Mouse (Mus musculus) frontal cortex, postnatal 25 days (tissue): ENCODE measurements around the gene Snx18.

Experiments used
- DNase-seq, 2 experiments: peaks; one replicate each; pipeline ENCODE4 v3.0.0; 2022; ENCODE audit warnings: low spot score in 2 of 2

Snx18 gene

DNA sequence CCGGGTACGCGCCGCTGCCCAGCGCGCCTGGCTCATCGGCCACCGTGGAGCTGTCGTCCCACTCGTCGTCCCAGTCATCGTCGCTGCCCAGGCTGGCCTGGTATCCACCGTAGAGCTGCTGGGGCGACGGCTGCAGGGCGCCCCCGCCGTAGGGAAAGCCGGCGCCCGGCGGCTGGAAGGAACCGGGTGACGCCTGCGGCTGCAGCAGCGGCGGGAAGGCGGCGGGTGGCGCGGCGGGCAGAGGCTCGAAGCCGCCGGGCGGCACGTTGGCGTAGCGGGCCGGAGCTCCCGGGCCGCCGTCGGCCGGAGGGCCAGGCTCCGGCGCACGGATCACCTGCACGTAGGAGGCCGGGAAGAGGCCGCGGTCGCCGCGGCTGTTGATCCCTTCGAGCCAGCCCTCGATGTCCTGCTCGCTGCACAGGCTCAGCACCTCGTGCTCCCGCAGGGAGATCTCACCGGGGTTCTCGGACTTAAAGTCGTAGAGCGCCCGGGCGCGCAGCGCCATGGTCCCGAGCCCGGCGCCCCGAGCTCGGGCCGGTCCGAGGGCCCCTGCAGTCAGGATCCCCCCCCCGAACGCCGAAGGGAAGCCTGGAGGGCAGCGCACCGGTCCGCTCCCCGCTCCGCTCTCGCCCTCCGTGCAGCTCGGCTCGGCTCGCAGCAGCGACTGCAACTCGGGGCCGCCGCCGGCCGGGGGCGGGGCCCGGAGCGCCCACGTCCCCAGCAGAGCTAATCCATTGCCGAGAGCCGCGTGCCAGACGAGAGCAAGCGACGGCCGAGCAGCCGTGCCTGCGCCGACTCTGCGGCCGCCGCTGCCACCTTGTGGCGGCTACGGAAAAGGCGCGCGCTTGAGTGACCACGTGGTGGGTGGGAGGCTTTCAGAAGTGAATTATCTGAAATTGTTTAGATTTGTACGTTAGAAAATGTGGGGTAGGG, at the start of gene Snx18:
Gene Snx18, minus strand, starts transcription at position 674 of the 933 bp plus-strand sequence.
- DNase-seq: peak; percentile 79 to 89

DNA sequence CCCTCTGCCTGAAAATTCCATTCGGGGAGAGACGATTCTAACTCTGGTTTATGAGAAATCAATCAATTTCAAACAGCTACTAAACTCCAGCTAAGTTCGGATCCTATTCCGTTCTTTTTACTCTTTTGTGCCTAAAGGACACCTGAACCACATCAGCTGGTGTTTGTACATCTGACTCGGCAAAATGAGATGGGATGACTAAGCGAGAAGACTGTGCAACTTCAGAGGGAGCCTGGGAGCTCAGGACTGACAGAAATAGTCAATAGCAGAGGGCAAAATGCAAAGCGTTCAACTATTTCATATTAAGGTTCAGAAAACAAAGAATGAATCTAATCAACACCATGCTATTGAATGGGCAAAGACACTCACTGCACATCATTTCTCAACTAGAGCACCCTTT, 45.5 kb upstream of the Snx18 start:
- no peak for DNase-seq

DNA sequence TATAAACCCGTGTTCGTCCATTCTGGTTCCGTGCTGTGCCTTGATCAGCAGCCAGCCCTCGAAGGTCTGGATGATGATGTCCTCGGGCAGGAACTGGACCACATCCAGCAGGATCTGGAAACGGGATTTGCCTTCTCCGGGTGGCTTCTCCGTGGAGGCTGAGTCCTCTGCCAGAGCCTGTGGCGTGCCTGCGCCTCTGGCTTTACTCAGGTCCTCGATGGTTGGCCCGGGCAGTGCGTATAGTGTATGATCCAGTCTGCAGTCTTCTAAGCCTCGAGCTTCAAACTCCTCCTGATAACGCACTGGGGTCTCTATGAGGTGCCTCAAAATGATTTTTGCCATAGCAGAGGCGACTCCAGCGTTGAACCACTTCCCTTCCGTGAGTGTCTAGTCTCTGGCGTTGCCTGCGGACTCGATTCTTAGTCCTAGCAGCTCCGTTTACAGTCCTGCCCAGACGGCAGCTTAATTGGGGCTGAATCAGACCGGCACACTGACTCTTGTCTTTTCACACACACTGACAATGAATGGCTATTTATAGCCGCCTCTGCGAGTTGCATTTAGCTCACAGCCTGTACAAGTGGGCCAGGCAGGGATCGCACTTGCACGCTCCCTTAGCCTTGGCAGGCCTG, 44.9 kb upstream of the Snx18 start, which contains the start of gene Hspb3:
Gene Hspb3, minus strand, starts transcription at position 526 of the 629 bp plus-strand sequence.
- no peak for DNase-seq

DNA sequence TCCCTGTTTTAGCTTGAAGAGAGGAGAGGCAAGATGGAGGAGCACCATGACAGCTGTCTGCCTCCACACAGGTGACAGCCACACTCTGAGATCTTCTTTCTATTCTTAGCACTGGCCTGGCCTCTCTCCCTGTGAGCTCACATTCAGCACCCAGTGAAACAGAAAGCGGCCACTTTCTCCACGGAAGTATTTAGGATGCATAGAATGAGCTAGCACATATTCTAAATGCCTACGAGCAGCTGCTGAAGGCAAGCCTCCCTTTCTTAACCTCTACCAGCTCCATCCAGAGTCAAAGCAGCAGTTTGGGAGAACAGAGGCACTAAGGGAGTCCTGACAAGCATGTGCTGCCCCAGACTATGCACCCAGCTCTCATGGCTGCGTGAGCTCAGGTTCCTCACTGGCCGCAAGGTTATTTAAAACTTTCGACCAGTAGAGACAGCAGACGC, 43.5 kb upstream of the Snx18 start:
- DNase-seq: no peak

DNA sequence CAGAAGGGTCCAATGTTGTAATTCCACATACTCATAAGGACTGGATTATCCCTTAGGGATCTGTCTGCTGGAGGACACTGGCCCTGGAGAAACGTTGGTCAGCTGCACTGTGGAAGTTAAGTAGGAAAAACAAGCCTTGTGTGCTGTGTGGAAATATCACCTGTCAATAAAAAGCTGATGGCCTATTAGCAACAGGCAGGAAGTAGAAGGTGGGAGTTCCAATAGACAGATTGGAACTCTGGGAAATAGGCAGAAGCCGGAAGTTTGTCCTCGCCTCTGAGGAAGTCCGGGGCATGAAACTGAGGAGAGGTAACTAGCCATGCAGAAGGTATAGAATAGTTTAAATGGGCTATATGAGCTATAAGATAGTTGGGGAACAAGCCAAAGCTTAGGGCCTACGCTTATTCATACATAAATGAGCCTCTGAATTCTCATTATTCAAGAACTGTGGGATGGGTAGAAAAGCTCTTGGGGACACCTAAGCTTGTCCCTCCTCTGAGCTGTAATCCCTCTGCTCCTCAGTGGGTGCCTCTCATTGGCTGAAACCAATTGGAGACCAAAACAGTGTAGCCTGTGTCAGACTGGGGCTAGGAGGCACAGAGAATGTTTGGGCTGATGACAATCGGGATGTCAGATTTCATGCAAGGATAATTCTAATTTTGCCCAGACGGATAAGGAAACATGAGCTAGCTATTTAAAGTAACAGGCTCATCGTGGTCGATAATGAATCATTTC, 42.4 kb upstream of the Snx18 start:
- no peak for DNase-seq

DNA sequence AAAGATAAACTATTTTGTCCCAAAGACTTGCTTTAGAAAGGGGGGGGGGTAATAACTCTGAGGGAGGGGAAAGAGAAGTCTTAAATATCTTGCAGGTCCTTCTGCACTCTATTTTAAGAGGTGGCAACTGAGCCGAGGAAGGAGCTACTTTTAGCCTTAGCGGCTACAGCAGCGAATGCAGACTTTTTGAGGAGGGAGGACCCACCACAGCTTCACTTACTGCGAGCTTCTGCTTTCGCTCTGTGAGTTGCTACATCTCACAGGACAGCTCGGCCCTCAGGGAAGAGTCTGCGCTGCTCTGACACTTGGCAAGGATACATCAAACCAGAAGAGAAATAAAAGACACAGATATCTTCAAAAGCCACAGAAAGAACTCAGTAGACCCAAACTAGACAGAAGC, 38.8 kb upstream of the Snx18 start:
- no peak for DNase-seq

DNA sequence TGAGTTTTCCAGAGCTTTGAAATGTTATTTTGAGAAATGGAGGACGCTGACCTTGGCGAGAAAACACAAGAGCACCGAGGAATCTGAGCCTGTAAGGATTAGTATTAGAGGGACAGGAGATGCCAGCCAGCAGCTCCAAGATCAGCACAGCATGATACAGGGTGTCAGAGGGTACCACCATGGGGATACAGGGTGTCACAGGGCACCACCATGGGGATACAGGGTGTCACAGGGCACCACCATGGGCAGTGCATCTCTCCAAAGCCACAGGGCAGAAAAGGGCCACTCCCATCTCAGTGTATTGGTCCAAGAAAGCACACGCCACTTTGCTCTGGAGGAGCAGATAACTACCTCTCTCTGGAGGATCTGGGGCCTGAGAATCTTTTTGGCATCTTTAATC, 38.3 kb upstream of the Snx18 start:
- no peak for DNase-seq

DNA sequence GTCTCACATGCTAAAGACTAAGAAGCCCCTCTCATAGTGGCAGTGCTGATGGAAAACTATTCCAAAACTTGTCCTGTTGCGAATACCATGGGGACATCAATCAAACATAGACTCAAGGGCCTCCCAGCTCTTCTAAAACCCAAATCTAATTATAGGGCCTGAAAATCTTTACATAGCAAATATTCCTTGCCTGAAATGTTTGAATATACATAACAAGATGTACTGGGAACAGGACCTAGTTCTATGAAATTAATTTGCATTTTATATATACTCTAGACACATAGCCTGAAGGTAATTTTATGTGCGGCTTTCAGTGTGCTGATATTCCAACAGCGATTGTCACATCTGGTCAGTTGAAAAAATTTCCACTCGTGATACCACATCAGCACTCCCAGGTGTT, 37.1 kb upstream of the Snx18 start:
- no peak for DNase-seq

DNA sequence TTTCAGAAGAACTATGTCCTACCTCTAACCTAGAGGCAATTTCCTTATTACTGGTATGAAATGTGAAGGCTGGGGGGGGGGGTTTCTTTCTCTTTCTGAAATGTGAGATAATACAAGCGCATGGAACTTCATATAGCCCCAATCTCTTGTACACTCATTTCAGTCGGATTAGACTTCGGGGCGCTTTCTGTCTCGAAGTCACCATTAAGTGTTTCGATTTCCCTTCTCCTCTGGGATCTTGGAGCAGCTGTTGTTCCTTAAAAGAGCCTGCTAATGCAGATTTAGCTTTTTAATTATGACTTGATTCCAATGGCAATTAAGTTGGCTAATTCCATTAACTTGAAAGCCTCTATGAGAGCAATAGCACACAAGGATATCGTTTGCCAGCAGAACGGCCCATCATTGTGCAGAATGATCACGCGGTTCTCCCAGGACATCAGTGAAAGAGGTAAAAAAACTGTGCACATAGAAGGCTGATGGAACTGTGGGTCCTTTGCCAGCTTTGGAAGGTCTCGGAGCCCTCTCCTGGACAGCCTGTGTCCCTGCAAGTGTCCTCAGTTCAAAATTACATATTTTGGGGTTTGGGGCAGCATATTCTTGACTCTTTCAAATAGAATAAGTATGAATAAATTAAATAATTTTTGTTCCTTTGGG, 22.7 kb upstream of the Snx18 start:
- DNase-seq: no peak

DNA sequence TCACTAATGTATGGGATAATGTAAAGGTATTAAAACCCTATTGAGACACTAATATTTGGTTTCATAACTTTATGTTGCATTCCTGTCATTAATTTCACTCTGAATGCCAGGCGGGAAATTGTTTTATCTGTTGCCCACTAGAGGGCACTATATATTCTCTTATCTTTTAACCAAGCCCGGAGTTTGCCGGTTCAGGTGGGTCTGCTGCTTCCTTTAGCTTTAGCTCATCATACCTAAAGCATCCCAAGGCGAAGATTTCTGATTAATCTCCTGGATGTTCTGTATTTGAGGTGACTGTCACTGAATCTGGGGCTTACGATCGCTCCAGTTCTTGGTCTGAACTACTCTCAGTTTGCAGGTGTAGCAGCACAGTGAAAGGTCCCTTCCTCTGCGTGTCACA, 20.6 kb upstream of the Snx18 start:
- no peak for DNase-seq

DNA sequence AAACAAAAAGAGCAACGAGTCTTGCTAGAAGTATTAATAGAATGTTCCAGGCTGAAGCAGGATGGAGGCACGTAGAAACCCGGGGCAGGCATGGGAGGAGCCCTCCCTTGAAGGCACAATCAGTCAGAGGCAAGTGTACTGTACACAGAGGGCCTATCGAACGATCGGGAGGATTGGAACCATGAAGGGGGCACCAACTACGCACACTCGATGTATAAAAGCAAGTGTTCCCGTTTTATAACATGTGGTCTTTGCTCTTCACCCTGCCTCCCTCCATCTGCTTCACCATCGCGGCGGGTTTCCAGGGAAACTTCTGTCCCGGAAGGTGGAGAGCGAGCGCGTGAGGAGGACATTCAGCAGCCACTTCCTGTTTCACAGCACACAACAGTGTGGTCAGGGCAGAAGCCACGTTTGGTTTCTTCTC, 17.4 kb upstream of the Snx18 start:
- no peak for DNase-seq

DNA sequence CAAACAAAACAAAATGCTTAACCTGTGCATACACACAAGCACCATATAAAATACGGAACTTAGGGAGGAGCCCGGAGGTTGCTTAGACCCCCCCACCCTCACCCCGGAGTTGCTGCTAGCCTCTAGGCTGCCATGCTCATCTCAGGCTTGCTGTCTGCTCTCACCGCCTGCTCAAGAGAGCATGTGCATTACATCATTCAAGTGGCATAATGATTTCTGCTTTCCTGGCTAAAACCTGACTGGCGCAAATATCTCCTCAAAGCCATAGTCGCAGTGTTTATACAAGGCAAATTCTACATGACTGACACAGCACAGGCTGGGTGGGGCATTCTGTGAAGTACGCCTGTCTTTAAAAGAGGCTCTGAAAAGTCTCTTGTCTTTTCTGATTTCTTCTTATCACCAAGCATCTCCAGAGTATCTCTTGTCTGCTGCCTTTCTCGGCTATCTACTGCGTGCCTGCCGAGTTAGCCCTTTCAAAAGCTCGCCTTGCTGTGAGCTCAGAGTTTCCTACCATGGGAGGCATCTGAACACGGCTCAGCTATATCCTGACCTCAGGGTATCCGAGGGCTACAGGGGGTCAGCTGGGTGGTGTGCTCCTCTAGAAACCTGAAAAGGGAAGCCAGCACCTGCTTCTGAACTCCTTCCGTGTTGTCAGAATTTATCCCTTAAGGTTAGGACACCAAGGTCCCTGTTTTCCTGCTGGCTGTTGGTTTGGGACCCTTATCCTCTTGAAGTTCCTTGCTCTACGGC, 16.5 kb upstream of the Snx18 start:
- no peak for DNase-seq

DNA sequence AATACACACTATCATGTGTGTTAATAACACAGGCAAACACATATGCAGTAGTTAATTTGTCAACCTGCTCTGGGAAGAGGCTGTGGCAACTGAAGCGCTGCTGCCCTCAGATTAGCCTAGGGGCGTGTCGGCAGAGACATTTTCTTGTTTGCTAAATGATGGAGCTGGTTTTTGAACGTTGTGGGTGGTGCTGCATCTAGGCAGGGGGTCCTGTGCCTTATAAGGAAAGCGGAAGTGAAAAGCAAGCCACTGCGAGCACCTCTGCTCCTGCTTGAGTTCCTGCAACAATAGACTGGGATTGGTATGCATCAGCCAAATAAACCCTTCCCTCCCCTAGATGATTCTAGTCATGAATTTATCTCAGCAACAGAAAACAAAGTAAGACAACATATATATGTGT, 14.1 kb upstream of the Snx18 start:
- DNase-seq: no peak

DNA sequence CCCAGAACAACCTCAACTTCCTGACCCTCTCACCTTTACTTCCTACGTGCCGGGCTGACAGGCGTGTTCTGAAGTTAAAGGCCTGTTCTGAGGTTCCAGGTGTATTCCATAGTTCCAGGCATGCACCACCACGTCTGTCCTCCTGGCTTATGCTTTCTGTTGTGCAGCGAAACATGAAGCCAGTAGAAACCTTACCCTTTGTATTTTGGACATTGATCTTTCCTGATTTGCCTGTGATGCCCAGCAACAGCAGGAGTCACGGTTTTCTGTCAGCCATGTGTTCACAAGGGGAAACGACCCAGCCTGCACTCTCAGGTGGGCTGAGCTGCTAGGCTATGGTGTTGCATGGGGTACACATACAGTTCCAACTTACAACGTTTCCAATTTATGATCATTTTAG, 9.2 kb upstream of the Snx18 start:
- no peak for DNase-seq

DNA sequence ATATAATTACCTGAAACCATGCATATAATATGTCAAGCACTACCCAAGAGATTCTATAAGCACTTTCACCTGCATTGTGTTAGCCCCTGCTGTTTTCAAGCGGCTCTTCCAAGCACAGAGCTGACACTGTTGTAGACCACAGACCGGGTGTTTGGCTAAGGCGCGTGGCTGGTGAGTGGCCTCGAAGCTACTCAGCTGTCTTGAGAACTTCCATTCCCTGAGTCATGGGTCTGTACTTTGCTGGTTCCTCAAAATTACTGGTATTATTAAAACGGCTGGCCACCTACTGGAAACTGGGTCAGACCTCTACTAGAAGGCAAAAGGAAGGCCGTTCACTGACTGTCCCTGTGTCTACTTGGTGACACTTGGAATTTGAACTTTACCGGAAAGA, 4.5 kb upstream of the Snx18 start:
- DNase-seq: no peak

DNA sequence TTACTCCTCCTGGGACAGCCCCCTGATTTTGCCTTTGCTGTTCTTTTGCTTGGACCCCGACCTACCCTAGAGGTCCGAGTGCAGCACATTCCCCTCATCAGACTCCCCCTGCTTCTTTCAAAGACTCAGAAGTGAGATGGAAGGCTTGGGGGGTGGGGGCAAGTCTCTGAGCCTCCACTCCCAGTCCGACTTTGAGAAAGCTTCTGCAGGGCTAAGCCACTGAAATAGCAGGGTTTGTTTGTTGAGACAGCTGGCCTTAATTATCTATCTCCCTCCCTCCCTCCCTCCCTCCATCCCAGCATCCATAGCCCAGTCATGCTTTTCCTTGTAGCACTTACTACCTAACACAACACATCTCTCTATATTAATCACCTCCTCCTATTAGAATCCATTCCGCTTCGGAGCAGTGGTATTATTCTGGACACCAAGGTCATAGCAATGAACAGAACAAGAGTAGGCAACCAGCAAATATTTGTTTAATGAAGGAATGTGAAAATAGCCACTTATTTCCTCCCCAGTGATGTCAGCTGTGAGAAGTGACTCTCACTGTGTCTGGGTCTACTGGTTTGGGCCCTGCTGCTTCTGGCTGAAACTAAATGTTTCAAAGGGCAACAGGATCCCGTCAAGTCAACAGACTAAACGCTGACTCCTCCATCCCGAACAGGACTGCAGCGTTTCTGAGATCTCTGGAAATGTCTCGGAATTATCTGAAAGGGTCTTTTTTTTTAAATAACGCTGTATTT, 3.9 kb upstream of the Snx18 start:
- no peak for DNase-seq

DNA sequence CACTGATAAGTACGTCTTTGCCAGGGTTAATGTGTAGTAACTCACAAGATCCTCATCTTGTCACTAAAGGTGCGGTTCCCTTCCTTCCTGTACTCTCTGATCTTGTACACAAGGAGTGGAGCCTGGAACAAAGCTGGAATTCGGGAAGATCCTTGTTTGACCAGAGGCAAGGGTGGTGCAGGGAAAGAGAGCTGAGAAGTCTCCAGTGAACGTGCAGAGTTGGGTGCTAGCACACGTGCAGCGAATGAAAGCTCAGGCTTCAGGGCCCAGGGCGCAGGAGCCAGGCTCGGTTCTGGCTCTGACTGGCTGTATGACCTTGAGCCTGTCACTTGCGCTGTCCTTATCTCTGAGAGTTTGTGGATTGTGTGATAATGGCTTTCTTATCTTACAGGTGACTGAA, 639 bp upstream of the Snx18 start:
- no peak for DNase-seq

DNA sequence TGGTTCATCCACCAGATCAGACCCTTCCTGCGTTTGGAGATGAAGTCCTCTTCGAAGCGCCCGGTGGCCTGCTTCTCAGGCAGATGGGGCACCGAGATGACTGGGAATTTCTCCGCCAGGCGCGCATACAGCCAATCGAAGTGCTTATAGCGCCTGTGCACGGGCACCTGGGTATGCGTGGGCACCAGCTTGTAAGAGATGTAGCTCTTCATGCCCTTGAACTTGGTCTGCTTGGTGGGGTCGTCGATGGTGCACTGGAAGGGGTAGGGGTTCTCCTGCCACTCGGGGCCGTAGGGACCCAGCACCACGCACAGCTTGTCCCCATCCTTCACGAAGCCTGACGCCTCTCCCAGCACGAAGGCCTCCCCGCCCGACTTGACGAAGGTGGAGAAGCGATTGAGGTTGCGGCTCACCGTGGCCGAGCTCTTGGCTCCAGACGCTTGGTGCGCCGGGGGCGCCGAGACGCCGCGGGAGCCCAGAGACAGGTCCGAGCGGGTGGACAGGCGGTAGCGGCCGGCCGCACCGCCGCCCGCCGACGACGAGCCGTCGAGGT, 950 bp downstream of the Snx18 start:
- DNase-seq: no peak

DNA sequence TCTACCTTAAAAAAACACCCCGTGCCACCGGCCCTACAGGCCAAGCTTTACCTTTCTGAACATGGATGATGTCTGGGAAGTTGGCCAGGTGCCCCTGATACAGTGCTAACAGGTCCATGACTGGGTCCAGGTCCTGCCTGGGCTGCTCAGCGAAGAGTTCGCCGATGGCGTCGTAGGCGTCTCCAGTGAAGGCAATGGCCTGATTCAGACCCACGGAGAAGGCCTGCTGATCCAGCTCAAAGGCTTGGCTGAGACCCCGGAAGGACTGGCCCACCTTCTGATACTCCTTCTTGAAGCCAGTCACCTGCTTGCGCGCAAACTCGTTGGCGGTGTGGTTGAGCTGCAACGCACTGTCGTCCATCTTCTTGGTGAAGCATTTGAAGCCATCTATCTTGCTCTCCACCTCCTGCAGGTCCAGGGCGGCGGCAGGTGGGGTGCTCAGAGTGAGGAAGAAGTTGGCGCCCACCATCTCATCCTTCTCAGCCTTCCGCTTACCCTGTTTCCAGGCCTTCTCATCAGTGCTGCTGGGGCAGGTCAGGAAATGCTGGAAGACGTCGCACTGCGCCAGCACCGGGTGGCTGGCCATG, 1.5 kb downstream of the Snx18 start:
- no peak for DNase-seq
